Mouse (Mus musculus): ENCODE data around the gene Nr2f2.

Nr2f2 gene

DNA sequence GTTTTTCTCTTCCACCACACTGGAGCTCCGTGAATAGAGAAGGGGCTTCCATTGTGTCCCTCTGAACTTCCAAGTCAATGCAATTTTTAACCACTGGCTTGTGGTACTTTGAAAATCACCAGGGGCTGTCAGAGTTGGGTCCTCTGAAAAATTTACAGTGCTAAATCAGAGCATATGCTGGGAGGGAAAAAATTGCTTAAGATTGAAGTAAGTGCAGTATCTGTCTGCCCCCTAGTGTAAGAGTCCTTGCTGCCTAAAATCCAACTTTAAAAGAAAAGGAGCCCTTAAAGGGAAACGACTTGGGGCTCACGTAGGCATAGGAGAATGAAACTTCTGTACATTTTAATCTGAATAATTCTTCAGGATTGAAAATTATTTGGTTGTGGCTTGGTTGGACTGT is 1.7 kb downstream of the Nr2f2 start:
- DNase-seq = no peak

DNA sequence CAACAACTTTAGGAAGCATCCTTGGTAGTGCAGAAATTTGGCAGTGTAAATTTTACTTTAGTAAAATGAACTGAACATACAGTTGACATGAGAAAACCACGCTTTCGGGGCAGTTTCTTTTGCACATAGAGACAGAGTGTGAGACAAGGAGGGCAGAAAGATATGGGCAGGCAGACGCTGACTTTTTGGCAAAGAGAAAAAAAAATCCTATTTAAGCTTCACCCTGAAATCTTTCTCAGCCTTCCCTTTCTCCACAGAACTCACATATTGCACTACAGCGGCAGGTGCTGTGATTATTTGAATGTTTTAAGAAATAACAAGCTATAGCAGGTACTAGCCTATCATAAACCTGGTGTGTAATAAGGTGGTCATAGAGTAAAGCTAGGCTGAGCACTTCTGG is 3.2 kb downstream of the Nr2f2 start:
- DNase-seq = no peak

DNA sequence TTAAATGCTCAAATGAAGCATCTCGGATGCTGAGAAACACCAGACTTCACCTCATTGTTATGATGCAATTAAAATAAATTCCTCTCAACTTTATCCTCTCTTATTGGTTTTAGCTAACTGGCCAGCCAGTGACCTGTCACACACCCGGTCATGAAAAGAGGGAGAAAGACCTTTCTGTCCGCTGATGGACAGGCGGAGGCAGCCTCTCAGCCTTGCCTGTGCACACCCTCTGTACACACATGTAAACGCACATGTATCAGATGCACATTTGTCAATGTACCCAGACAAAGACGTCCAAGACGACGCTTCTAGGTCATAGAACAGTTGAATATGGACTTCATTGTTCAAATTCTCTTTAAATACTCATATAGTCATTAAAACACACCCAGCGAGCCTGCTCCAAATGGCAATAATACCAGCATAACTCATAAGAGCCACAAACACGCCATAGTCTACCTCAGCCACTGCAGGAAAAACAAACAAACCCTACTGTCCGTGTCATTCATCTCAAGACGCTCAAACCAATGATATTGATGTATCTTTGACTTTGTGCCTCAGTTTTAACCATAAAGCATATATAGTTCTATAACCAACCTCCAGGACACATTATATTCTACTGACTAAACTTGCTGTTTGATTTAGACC is 3.9 kb downstream of the Nr2f2 start:
- no peak for DNase-seq

DNA sequence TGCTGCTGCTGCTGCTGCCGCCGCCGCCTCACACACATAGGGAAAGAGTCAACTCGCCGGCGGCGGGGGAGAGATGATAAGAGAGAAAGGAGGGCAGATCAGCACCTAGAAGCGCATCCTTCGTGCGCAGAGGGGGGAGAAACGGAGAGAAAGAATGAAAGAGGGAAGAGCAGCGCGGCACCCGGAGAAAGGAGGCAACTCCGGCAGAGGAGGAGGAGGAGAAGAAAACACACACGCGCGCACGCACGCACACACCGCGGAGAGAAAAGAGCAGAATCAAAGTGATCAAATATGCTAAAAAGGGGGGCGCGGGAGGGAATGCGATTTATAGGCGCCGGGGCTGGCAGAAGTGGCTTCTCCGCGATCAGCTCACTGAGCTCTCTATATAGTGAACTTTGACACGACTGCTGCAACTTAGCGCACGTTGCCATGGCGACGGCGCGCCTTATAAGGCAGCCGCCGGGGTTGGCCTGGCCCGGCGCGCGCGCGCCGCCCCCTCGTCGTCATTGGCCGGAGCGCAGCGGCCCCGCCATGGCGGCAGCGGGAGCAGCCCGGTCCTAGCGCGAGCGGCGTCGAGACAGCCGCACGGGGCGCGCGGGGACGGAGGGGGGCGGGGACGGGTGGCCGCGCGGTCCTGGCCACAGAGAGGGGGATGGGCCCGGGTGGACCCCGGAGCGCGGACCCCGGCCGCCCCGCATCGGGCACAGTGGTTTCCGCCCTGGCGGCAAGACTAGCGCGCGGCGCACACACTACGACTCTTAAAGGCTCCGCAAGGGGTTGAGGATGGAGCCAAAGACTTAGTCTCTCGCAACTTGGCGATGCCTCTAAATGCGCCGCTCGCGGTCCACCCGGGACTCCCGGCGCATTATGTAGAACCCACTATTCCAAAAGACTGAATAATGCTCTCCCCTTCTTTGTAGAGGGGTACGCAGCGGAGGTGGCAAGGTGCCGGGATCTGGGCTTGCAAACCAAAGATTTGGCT is 4.9 kb downstream of the Nr2f2 start:
- DNase-seq = no peak

DNA sequence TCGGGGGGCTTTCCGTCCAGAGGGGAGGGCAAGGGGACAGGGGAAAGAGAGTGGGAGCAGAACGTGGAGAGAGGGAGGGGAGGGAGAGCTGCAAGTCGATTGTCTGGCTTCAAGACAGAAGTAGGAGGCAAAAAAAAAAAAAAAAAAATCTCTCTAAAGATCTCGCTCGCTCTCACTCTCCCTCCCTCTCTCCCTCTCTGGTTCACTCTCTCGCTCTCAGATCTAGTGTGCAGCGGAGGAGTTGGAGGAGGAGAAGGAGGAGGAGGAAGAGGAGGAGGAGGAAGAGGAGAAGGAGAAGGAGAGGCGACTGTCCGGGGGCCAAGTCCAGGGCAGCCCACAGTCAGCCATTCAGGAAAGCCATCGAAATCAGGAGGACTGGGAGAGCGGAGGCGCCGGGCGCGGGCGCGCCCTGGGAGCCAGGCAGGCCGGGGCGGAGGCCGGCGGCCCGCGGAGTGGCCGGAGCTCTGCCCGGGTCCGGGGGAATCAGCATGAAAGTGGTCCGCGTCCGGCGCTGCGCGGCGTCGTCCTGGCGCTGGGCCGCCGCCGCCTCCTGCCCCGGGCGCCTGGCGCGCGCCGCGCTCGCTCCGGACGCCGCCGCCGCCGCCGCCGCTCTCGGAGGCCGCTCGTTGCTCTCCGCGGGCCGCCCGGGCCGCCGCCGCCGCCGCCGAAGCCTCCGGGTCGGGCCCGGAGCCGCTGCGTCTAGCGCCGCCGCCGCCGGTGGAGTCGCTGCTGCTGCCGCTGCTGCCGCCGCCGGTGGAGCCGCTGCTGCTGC is 5.7 kb downstream of the Nr2f2 start:
- DNase-seq = no peak

DNA sequence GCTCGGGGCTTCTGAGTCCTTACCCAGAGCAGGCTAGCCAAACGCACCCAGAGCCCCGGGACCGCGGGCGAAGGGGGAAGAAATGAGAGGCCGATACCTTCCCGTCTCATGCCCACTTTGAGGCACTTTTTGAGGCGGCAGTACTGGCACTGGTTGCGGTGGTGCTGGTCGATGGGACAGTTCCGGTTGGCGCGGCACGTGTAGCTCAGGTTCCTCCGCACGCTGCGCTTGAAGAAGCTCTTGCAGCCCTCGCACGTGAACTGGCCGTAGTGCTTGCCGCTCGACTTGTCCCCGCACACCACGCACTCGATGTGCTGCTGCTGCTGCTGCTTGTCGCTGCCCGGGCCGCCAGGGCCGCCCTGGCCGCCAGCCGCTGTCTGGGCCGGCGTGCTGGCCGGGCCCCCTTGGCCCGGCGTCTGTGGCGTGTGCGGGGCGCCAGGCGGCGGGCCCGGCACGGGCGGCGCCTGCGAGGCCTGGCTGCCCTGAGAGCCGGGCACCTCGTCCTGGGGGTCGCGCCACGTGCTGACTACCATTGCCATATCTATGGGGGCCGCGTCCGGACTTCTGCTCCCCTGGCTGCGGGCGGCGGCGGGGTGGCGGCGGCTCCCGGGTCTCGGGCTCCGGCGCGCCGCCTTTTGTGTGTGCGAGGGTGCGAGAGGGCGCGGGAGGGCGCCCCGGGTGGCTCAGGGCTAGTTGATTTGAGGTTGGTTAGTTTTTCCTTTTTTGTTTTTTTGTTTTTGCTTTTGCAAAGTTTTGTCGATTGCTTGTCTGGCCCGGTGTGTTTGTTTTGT is 6.5 kb downstream of the Nr2f2 start:
- DNase-seq = no peak

DNA sequence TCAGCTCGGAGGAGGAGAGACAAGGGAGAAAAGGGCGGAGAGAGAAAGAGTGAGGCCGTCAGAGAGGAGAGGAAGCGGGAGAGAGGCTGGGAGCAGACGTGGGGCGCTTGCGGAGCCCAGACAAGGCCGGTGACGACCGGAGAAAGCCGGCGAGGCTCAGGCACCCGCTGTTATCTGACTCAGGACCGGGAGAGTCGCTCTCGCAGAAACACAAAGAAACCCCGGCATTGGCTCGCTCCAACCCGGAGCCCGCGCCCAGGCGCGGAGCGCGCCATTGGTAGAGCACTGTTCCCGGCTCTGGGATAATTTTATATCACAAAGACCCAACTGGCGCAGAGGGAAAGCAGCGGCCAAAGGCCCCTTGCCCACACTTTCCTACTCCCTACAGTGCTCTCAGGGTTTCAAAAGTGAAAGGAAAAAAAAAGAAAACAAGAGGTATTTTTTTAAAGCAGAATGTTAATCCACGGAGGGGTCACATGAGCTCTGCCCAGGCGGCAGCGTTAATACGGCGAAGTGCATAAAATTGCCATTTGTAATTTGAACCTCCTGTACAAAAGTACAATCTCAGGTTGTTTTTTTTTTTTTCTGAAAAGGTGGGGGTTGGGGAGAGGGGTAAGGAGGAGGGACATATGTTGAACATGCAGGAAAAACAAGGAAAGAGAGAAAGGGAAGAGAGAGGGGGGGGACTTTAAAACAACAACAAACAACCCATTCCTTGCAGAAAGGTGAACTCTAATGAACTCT is 7.5 kb downstream of the Nr2f2 start:
- no peak for DNase-seq

DNA sequence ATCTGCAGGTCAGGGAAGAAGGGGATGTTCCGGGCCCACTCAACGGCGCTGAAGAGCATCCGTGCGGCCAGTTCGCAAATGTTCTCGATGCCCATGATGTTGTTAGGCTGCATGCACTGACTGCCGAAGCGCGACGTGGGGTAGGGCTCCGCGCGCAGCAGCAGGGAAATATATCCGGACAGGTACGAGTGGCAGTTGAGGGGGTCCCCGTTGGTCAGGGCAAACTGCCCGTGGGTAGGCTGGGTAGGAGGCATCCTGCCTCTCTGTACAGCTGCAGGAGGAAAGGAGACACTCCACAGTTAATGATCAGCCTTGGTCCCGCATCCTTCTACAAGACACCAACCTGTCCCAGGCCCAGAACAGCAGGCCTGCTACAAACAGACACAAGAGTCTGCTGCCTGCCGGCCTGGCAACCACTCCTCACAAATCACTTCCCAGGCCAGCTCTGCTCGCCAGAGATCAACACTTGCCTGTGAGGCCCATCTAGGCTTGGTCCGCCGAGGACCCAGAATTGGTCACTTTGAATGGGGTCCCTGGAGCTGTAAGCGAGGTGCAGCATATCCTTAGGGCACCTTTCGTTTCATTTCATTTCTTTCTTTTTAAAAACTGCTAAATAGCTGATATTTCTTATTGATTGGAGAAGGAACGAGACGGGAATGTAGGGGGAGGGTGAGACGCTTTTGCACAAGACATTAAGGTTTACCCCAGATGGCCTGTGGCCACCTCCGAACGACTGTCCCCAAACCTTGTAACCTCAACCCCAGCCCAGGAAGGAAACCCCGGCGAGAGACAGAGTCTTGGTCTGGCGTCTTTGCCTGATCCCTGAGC is 8.3 kb downstream of the Nr2f2 start:
- DNase-seq = no peak

DNA sequence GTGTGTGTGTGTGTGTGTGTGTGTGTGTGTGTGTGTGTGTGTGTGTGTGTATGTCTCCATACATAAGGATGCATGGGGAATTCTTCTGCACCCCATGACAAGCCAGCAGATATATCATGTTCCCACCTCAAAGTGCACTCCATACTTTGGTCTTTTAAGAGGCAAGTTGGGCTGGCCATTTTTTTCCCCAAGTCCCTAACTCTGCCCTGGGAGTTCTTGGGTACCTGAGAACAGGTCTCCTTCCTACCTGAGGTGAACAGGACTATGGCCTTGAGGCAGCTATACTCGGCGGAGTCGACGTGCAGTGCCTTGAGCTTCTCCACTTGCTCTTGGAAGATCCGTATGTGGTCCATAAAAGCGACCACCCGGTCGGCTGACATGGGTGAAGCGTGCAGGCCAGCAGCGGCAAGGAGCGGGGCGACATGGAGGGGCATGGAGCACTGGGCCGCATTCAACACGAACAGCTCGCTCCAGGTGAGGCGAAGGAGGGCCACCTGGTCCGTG is 9.0 kb downstream of the Nr2f2 start:
- no peak for DNase-seq

DNA sequence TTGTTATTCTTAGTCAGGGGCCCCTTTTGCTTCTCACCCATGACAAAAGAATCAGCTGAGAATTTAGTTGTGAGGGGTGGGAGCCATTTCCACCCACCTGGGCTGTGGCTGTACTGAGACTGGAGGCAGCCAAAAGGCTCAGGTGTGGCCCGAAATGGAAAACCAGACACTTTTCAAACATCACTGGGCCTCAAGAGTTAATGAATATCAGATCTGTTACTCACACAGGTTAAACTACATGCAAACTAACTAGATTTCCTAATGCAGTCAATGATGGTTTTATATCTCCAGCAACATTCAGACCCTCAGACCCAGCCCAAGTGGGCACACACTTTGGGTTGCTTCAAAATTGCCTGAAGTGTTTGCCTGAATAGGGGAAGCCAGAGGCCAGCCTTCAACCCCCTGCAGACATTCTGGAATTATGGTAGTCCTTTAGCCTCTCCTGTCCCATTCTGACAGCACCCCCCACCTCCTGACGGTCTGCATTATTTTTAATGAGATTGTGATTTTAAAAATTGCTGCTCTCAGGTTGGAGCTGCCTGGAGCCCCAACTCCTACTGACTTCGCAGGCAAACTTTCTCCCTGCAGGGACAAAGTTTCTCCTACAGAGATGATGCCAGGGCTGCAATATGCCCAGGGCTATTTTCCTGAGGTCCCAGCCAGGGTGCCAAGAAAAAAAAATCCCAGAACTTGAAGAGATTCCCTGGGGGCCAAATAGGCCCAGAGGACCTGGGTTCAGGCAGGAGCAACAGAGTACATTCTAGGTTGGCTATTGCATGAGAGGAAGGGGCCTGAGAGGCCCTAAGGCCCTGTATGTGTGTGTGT is 9.6 kb downstream of the Nr2f2 start:
- DNase-seq = no peak

DNA sequence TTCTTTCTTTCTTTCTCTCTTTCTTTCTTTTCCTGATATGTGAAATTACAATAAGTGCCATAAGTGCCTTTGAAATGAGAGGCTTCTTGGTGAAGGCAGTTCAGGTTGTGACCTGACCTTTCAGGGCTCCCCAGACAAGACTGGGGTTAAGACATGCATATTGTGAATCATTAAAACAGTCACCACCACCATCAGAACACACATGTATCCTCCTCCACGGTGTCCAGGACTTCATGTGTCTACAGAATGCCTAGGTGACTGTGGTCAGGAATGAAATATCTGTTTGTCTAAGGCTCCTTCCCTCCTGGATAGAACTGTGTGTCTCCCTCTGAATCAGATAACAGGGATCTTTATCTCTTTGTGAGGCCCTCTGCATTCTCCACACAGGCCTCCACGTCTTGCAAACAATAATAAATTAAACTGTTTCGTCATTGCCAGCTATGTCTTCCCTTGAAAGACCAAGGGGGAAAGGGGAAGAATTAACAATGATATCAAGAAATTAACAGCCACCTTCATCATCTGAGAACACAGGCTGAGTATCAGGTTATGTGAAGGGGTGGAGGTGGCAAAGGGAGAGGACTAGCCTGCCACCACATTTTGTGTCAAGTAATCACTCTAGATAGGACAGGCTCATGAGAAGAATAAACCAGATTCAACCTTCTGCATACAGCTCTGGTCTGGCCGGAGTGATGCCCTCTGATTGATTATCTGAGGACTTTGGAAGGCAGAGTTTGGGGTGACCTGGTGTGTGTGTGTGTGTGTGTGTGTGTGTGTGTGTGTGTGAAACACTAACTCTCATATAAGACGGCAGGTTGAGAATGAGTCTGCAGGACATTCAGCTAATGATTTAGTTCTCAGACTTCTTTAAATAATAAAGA is 10.6 kb downstream of the Nr2f2 start:
- DNase-seq = no peak

DNA sequence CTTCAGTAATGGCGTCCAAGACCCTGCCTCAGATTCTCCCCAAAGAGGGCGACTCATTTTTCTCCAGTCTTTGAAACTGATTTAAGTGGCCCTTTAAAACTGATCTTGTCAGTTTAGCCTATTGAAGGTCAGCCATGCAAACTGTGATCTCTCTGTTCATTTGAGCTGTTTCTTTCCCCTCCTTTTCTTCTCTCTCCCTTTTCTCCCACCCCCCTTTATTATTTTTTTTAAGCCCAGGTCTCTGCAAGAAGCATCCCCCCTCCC is 11.2 kb downstream of the Nr2f2 start:
- DNase-seq = no peak

DNA sequence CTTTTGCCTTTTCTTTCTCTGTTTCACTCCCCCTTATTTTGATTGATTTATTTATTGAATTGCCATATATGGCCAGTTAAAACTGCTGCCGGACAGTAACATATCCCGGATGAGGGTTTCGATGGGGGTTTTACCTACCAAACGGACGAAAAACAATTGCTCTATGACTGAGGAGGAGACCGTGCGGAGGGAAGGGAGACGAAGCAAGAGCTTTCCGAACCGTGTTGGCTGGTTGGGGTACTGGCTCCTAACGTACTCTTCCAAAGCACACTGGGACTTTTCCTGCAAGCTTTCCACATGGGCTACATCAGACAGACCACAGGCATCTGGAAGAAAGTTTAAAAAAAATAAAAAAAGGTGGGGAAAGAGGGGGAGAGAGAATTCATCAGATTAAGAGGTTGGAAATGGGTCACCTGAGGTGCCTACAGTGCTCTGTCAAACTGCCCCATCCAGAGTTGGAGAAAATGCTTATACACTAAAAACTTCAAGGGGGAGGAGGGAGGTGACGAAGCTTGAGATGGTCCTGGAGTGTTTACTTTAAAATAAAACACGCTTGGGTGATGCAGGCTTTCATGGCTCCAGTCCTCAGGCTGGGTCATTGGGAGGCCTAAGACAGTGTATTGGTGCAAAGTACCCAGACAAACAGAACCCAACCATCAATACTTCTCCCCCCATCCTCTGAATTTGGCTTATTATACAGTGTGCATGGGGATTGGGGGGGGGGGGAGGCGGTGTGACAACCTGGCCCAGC is 11.8 kb downstream of the Nr2f2 start:
- DNase-seq = no peak

DNA sequence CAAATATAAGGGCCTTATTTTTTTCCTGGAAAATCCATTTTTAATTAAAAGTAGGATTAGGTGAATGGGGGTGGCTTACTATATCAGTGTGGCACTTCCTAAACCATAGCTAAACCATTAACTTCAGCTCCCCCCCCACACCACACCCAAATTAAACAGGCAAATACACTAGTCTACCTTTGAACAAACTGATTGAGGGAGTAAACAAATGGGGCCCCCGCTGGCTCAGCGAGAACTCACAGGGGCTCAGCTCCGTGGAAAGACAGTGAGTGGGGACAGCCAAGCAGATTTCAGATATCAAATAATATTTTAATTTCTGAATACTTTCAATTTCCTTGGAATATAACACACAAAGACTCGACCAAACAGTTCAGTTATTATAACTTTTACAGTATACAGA is 13.4 kb downstream of the Nr2f2 start:
- DNase-seq = no peak

DNA sequence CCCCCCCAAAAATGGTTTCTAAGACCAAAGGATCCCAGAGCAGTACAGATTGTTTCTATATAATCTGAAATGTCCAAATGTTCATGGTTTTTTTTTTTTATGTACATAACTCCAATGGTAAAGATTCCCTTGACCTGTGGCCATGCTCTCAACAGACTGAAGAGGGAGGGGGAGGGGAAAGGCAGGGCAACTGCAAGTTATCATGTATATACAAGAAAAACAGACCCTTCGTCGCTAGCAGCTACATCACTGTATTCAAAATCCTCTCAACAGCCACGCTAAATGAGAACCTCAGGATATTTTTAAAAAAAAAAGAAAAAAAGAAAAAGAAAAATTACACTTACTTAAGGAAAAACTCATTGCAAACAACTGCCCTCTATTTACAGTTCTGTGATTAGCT is 13.9 kb downstream of the Nr2f2 start:
- no peak for DNase-seq

DNA sequence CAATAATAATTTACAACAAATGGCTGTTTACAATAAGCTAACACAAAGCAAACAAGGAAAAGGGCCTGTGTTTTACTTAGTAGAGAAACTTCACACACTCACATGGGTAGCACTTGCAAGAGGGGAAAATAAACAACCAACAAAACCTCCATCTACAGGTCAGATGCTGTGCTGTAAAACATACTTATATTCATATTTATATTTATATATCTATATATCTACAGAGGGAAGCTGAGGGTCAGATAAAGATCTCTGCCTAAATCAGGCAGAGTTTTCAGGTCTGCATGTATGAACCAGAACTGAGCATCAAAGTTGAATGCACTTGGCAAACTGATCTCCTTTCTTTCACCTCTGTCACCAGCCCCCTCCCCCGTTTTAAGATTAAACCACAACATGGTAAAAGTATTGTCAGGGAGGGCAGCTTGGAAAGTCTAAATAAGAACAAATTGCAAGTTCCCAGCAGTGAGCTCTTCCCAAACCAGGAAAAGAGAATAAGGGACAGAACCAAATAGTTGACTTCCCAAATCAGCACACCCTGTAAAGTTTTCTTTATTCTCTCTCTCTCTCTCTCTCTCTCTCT is 14.5 kb downstream of the Nr2f2 start:
- DNase-seq = no peak

DNA sequence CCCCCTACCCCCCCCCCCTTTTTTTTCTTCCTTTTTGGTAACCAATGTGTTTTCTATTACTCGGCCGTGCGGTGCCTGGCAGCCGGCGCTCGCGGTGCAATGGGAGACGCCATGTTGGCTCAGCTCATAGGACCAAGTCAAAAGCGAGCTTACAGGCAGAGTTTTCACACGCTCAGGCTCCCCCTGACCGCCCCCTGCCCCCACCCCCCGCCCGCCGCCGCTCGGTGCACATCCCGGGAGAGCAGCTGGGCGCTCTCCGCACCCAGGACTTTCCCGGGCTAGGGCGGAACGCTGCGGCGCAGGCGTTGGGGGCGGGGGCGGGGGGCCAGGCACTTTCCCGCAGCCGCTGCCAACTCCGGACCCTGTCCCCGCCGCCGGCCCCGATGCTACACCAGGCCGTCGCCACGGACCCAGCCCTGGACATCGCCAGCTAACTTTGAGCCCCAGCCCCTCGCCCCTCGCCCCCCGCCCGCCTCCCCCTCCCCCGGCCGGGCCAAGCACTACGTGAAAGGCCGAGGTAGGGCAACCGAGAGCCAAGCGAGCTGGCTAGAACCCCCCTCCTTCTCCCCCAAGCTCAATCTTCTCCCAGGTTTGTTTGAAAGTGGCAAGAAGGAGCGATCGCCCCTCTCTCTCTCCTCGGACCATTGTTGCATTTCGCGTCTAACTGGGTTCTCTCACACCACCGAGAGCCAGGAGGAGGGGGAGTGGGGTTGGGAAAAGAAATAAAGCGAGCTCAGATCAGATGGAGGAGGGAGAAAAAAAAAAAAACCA is 15.6 kb downstream of the Nr2f2 start:
- no peak for DNase-seq

Measured in B cell, adult 2 months (primary cell).